Mouse (Mus musculus): ENCODE results near the gene Ttc6.

Ttc6 gene

GRCm38 (mm10) chr12:57544641-57545370, 19.1 kb upstream of the Ttc6 start:
- in situ Hi-C loops (cut with MboI, MseI), result loop anchor here (5.0 to 25.0 kb wide), 4 partner anchors 283 to 1667 kb away; partner anchors contain the start of genes Fbxo33 (in 2 of the 2) and Pax9 (in 2 of the 2)

GRCm38 (mm10) chr12:57545371-57546241, 18.3 kb upstream of the Ttc6 start:
- in situ Hi-C loops (cut with MboI, MseI), result loop anchor here (25.0 kb wide), 3 partner anchors 283 to 1667 kb away; partner anchors contain the start of genes Fbxo33 (in 2 of the 2) and Pax9 (in 1 of the 2)

- in situ Hi-C loops (cut with MboI, MseI), result loop anchor here (25.0 kb wide), 3 partner anchors 284 to 1666 kb away; partner anchors contain the start of genes Fbxo33 (in 2 of the 2) and Pax9 (in 1 of the 2)
These were observed 17.3 kb upstream of the Ttc6 start, which contains the start of gene Foxa1 for GRCm38 (mm10) chr12:57546415-57547201. Foxa1 (minus strand) TSS chr12:57546916.

- in situ Hi-C loops (cut with MboI, MseI), result loop anchor here (25.0 kb wide), 3 partner anchors 286 to 1664 kb away; partner anchors contain the start of genes Fbxo33 (in 2 of the 2) and Pax9 (in 1 of the 2)
These were observed 16.0 kb upstream of the Ttc6 start for GRCm38 (mm10) chr12:57547890-57548289.

- in situ Hi-C loops (cut with MboI, MseI), result loop anchor here (25.0 kb wide), 3 partner anchors 286 to 1664 kb away; partner anchors contain the start of genes Fbxo33 (in 2 of the 2) and Pax9 (in 1 of the 2)
These were observed 15.4 kb upstream of the Ttc6 start for GRCm38 (mm10) chr12:57548352-57548980.

GRCm38 (mm10) chr12:57548981-57549666, 14.8 kb upstream of the Ttc6 start:
- in situ Hi-C loops (cut with MboI, MseI), result loop anchor here (25.0 kb wide), 3 partner anchors 287 to 1663 kb away; partner anchors contain the start of genes Fbxo33 (in 2 of the 2) and Pax9 (in 1 of the 2)

- in situ Hi-C loops (cut with MboI, MseI), result loop anchor here (25.0 kb wide), 3 partner anchors 287 to 1663 kb away; partner anchors contain the start of genes Fbxo33 (in 2 of the 2) and Pax9 (in 1 of the 2)
These were observed 14.2 kb upstream of the Ttc6 start for GRCm38 (mm10) chr12:57549667-57550160.

- in situ Hi-C loops (cut with MboI, MseI), result no loop called here
These were observed 13.6 kb upstream of the Ttc6 start for GRCm38 (mm10) chr12:57550181-57550808.

GRCm38 (mm10) chr12:57550881-57551280, 13.0 kb upstream of the Ttc6 start:
- in situ Hi-C loops (cut with MboI, MseI), result no loop called here

- in situ Hi-C loops (cut with MboI, MseI), result no loop called here
These were observed 11.6 kb upstream of the Ttc6 start for GRCm38 (mm10) chr12:57552286-57552685.

GRCm38 (mm10) chr12:57554091-57554490, 9.8 kb upstream of the Ttc6 start:
- in situ Hi-C loops (cut with MboI, MseI), result no loop called here

- in situ Hi-C loops (cut with MboI, MseI), result no loop called here
These were observed 7.9 kb downstream of the Ttc6 start for GRCm38 (mm10) chr12:57571773-57572172.

- in situ Hi-C loops (cut with MboI, MseI), result no loop called here
These were observed 8.5 kb downstream of the Ttc6 start for GRCm38 (mm10) chr12:57572415-57572814.

GRCm38 (mm10) chr12:57575931-57576628, 12.2 kb downstream of the Ttc6 start:
- in situ Hi-C loops (cut with MboI, MseI), result loop anchor here in 1 of 2 experiments (5.0 kb wide), 1 partner anchor 51 kb away; no protein-coding TSS in a partner anchor

GRCm38 (mm10) chr12:57607624-57608023, 43.7 kb downstream of the Ttc6 start:
- in situ Hi-C loops (cut with MboI, MseI), result no loop called here

- in situ Hi-C loops (cut with MboI, MseI), result no loop called here
These were observed 51.2 kb downstream of the Ttc6 start for GRCm38 (mm10) chr12:57615137-57615536.

- in situ Hi-C loops (cut with MboI, MseI), result no loop called here
These were observed 58.1 kb downstream of the Ttc6 start for GRCm38 (mm10) chr12:57622030-57622429.

- in situ Hi-C loops (cut with MboI, MseI), result no loop called here
These were observed 59.4 kb downstream of the Ttc6 start for GRCm38 (mm10) chr12:57623264-57623663.
